Mouse (Mus musculus): ENCODE data around the gene Ube2q1. TPM values are rescaled to one million over a fixed set of nuclear protein-coding genes. Genes with fewer than 3 reads are reported as not detected.

Ube2q1 gene
- total and polyA plus RNA-seq, 2 experiments from 2014 or later, result 9.9 to 71.9 TPM

DNA sequence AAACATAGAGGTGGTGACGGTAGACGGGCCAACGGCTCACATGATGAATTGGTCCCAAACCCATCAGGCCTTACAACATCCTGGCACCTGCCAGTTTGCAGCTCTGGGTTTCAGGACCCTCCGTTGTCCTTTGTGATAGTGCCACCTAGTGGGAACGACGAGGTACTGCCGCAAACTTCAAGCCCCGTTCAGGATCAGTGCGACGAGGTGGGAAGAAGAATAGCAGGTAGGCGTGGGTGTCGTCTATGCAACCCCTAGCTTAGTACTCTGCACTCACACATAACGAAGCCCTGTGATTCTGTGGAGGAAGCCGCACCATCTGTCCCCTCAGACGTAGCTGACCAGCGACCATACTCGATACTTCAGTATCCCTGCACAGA, 838 bp upstream of the Ube2q1 start:
- Histone ChIP-seq H3K4me2 (ENCODE audit: low read depth) (peak overlapping the region; percentile 66), H3K36me3 (ENCODE audit: insufficient read depth) (peaks cover 20% of the 10 kb centered on the region), H3K9me3 (ENCODE audit: low read length) (no peaks in the 10 kb centered on the region), H3K27me3 (ENCODE audit: insufficient read depth, low read length) (no peaks in the 10 kb centered on the region), H3K4me1 (ENCODE audit: insufficient read depth) (peaks cover 25% of the 10 kb centered on the region), H3K27ac (ENCODE audit: low read depth, low read length) (peak overlapping the region; percentile 92), H3K9ac (peak overlapping the region; percentile 91), H3K4me3 (ENCODE audit: low read depth, low read length) (peak overlapping the region; percentile 80)
- under 1% methylated on average over 17 of the region's 17 CpGs for WGBS
- TF ChIP-seq CTCF (IDR thresholded peaks at IDR 0.05; ENCODE audit: low read depth), result peak; percentile 99
- peak; percentile 67 for ATAC-seq
- peak; percentile 95 for DNase-seq

DNA sequence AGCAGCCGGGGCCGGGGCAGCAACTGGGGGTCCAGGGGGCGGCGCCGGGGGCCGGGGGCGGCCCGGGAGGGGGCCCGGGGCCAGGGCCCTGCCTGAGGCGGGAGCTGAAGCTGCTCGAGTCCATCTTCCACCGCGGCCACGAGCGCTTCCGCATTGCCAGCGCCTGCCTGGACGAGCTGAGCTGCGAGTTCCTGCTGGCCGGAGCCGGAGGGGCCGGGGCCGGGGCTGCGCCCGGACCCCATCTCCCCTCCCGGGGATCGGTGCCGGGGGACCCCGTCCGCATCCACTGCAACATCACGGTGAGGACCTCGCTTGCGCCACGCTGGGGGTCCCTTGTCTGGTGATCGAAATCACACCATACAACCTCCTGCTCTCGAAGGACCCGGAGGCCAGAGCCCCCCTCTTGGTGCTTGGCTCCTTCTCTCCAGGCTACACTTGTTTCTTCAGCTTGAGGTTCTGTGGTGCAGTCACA, 360 bp downstream of the Ube2q1 start:
- H3K4me2 ChIP-seq (ENCODE audit: low read depth), result peak overlapping the region; percentile 66
- peak overlapping the region; percentile 92 for H3K27ac ChIP-seq (ENCODE audit: low read depth, low read length)
- H3K4me1 ChIP-seq (ENCODE audit: insufficient read depth), result peaks cover 25% of the 10 kb centered on the region
- peaks cover 30% of the 10 kb centered on the region for H3K36me3 ChIP-seq (ENCODE audit: insufficient read depth)
- under 1% methylated on average over 29 of the region's 37 CpGs for WGBS
- peak overlapping the region; percentile 80 for H3K4me3 ChIP-seq (ENCODE audit: low read depth, low read length)
- peak overlapping the region; percentile 91 for H3K9ac ChIP-seq
- ATAC-seq (no peak; the same call in none of the 2 replicates), DNase-seq (no peak)
- no peaks in the 10 kb centered on the region for H3K9me3 ChIP-seq (ENCODE audit: low read length)
- no peaks in the 10 kb centered on the region for H3K27me3 ChIP-seq (ENCODE audit: insufficient read depth, low read length)
- TF ChIP-seq CTCF (IDR thresholded peaks at IDR 0.05; ENCODE audit: low read depth), result no peak

DNA sequence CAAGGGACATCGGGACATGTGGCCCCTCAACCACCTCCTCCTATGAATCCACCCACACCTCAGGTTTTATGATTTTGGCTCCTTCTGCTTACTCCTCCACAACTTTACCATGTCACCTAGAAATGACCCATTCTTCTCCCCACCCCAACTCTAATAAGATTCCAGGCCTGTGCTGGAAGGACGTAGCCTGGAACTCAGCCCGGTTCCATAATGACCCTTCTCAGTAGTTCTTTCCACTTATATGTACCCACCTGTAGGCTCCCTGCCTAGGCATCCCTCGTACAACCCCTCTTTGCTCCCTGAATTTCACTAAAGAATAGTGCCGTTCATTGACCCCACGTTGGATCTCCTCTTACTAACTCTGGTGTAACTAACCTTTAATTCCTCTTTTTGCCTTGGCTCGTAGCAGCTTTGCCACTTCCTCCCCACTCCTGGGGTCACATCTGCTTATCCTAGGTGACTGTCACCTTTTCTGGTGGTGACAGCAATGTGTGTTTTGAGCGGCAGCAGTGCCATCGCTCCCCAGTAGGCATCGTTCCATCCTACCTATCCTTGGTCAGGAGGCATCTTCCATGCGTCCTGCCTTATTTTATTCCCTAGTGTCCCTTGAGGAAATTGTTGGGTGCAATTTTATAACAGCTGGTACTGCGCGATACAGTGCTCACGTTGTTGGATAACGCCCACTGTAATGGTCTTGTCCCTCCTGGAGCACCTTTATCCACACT, 982 bp downstream of the Ube2q1 start:
- Histone ChIP-seq H3K4me2 (ENCODE audit: low read depth) (peak overlapping the region; percentile 66), H3K36me3 (ENCODE audit: insufficient read depth) (peaks cover 32% of the 10 kb centered on the region), H3K27ac (ENCODE audit: low read depth, low read length) (peak overlapping the region; percentile 92; the same call in 1 of the 2 replicates), H3K9ac (peak overlapping the region; percentile 91), H3K27me3 (ENCODE audit: insufficient read depth, low read length) (no peaks in the 10 kb centered on the region), H3K9me3 (ENCODE audit: low read length) (no peaks in the 10 kb centered on the region), H3K4me1 (ENCODE audit: insufficient read depth) (peaks cover 25% of the 10 kb centered on the region), H3K4me3 (ENCODE audit: low read depth, low read length) (peak overlapping the region; percentile 80)
- no peak for TF ChIP-seq CTCF (IDR thresholded peaks at IDR 0.05; ENCODE audit: low read depth)
- 46% methylated on average over 15 of the region's 15 CpGs for WGBS
- no peak for DNase-seq
- ATAC-seq, result no peak

DNA sequence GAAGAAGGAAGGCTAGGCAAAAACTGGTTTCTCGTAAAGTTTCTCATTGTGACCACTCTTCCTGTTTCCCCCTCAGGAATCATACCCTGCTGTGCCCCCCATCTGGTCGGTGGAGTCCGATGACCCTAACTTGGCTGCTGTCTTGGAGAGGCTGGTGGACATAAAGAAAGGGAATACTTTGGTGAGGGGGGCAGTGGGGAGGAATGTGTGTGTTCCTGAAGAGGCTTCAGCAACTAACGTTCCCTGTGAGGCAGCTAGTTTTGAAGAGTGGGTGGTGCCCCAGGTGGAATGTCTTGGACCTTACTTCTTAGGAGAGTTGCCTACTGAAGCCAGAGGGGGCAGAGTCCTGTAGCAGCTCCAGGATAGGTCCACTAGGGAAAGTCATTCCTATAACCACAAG, 2.6 kb downstream of the Ube2q1 start:
- 86% methylated on average over 4 of the region's 4 CpGs for WGBS
- H3K4me1 ChIP-seq (ENCODE audit: insufficient read depth), result peaks cover 25% of the 10 kb centered on the region
- ATAC-seq (no peak), DNase-seq (no peak)
- no peaks in the 10 kb centered on the region for H3K9me3 ChIP-seq (ENCODE audit: low read length)
- H3K4me2 ChIP-seq (ENCODE audit: low read depth), result no peak overlapping the region
- peaks cover 48% of the 10 kb centered on the region for H3K36me3 ChIP-seq (ENCODE audit: insufficient read depth)
- no peaks in the 10 kb centered on the region for H3K27me3 ChIP-seq (ENCODE audit: insufficient read depth, low read length)
- H3K27ac ChIP-seq (ENCODE audit: low read depth, low read length), result no peak overlapping the region
- no peak overlapping the region for H3K4me3 ChIP-seq (ENCODE audit: low read depth, low read length)
- TF ChIP-seq CTCF (IDR thresholded peaks at IDR 0.05; ENCODE audit: low read depth), result no peak
- no peak overlapping the region for H3K9ac ChIP-seq

DNA sequence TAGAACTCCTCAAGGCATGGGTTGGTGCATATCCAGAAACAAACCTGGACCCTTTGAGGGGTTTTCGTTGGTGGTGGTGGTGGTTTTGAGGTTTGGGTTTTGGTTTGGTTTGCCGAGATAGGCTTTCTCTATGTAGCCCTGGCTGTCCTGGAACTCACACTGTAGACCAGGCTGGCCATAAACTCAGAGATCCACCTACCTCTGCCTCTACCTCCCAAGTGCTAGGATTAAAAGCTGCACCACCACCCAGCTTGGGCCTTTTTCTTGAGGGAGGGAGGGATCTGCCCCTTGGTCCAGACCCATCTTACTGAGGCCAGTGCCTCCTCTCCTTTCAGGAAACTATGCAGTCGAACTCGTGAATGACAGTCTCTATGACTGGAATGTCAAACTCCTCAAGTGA, 6.7 kb downstream of the Ube2q1 start:
- Histone ChIP-seq H3K9me3 (ENCODE audit: low read length) (no peaks in the 10 kb centered on the region), H3K27ac (ENCODE audit: low read depth, low read length) (no peak overlapping the region), H3K4me3 (ENCODE audit: low read depth, low read length) (no peak overlapping the region), H3K27me3 (ENCODE audit: insufficient read depth, low read length) (no peaks in the 10 kb centered on the region), H3K9ac (no peak overlapping the region), H3K4me2 (ENCODE audit: low read depth) (no peak overlapping the region), H3K4me1 (ENCODE audit: insufficient read depth) (peaks cover 4% of the 10 kb centered on the region), H3K36me3 (ENCODE audit: insufficient read depth) (peaks cover 77% of the 10 kb centered on the region)
- no peak for TF ChIP-seq CTCF (IDR thresholded peaks at IDR 0.05; ENCODE audit: low read depth)
- 87% methylated on average over 4 of the region's 4 CpGs for WGBS
- DNase-seq (no peak), ATAC-seq (no peak)

DNA sequence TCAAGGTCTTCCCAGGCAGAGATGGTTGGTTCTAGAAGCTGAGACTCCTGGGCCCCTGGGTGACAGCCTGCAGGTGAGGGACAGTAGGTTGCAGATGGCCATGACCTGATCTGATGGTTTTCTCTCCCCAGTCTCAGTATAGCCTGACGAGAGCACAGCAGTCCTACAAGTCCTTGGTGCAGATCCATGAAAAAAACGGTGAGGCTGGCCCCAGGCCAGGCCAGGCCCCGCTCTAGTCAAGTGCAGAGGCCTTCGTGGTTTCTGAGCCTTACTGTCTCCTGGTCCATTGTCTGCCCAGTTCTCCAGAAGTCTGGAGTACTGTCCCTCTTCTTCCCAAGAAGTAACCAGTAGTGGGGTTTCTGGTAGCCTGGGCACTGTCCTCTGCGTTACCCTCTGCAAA, 8.2 kb downstream of the Ube2q1 start:
- peaks cover 70% of the 10 kb centered on the region for H3K36me3 ChIP-seq (ENCODE audit: insufficient read depth)
- H3K9me3 ChIP-seq (ENCODE audit: low read length), result no peaks in the 10 kb centered on the region
- no peaks in the 10 kb centered on the region for H3K27me3 ChIP-seq (ENCODE audit: insufficient read depth, low read length)
- no peak overlapping the region for H3K9ac ChIP-seq
- 87% methylated on average over 5 of the region's 5 CpGs for WGBS
- H3K4me3 ChIP-seq (ENCODE audit: low read depth, low read length), result no peak overlapping the region
- no peak for TF ChIP-seq CTCF (IDR thresholded peaks at IDR 0.05; ENCODE audit: low read depth)
- H3K4me1 ChIP-seq (ENCODE audit: insufficient read depth), result no peaks in the 10 kb centered on the region
- DNase-seq (no peak), ATAC-seq (no peak)
- H3K27ac ChIP-seq (ENCODE audit: low read depth, low read length), result no peak overlapping the region
- no peak overlapping the region for H3K4me2 ChIP-seq (ENCODE audit: low read depth)

DNA sequence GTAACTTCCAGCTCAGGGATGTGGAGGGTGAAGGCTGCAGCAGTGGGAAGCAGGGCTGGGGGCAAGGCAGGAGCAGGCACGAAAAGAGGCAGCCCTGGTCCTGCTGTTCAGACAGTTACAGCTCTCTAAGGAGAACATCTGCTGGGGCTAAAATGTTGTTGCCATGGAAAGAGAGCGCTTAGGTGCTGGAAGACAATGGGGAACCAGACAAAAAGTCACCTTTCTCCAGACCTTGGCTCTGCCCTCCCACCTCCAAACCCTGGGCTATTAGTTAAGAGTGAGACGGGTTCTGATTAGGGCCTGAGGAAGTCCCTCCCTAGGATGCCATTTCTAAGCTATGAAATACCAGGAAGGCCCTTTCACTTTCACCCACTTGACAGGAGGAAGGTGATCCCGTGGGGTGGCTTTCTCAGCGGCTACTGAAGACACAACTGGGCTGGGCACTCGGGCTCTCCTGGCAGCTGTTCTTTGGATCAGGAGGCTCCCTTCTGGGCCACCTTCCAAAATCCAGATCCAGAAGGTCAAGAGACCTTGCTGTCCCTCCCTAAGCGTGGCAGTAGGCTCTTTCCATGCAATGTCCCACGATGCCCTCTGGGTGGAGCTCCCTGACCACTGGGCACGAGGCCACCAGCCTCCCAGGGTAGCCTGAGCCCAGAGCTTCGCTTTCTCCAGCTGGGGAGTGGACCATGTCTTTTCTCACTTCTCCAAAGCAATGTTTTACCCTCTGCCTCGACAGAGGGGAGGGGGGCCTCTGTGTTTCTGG, 11.8 kb downstream of the Ube2q1 start:
- DNase-seq (peak; percentile 59), ATAC-seq (peak; percentile 64; the same call in 1 of the 2 replicates)
- WGBS, result 18% methylated on average over 11 of the region's 11 CpGs
- Histone ChIP-seq H3K4me3 (ENCODE audit: low read depth, low read length) (no peak overlapping the region), H3K4me2 (ENCODE audit: low read depth) (no peak overlapping the region), H3K9ac (no peak overlapping the region), H3K4me1 (ENCODE audit: insufficient read depth) (no peaks in the 10 kb centered on the region), H3K27me3 (ENCODE audit: insufficient read depth, low read length) (no peaks in the 10 kb centered on the region), H3K9me3 (ENCODE audit: low read length) (no peaks in the 10 kb centered on the region), H3K36me3 (ENCODE audit: insufficient read depth) (peaks cover 38% of the 10 kb centered on the region), H3K27ac (ENCODE audit: low read depth, low read length) (no peak overlapping the region)
- TF ChIP-seq CTCF (IDR thresholded peaks at IDR 0.05; ENCODE audit: low read depth), result peak; percentile 76
